Mouse (Mus musculus) c-Kit-positive CD71-positive TER-119-positive erythroid progenitor cells, embryonic 14.5 days (primary cell): ENCODE data around the gene Cfap206.
A peak's percentile ranks its signal among the peaks of the same experiment; 100 is the strongest.
"Not testable (repeated sequence)": the region's sequence is repeated elsewhere in the genome, so short reads cannot be mapped to it uniquely, and the experiment has no call there.

Experiments
- DNase-seq: peaks from one replicate; pipeline ENCODE4 v3.0.0-alpha.2; 2013; ENCODE audit warnings: low spot score

Cfap206 gene

DNA sequence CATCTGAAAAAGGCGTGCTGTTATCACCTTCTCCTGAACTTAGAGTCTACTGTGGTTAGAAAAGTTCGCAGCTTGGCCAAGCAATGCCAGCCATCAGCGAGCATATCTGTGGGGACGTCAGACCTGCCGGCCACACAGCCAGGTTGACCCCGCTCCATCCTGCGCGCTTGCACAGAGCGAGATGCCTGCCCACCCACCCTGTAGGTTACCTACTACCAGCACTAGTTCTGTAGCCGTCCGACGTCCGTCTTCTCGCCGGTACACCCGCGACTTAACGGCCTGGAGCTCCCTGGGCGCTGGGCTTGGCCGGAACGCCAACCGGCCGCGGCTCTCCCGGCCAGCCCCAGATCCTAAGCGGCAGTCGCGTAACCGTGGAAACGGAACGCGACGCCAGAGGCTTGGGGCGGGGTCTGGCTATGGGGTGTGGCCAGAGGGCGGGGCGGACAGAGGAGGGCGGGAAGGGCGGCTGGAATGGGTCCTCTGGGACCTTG is at the start of gene Cfap206:
TSS of gene Cfap206 (minus strand) at position 356 of the 491 bp plus-strand sequence.
- DNase-seq = peak; percentile 39

GRCm38 (mm10) chr4:34777677-34778527 is 47.9 kb upstream of the Cfap206 start, which contains the start of gene Smim8:
TSS of gene Smim8 (minus strand) at chr4:34778423.
- DNase-seq = peak; percentile 87

- DNase-seq = no peak
Observed at GRCm38 (mm10) chr4:34771652-34772371, 41.8 kb upstream of the Cfap206 start.

DNA sequence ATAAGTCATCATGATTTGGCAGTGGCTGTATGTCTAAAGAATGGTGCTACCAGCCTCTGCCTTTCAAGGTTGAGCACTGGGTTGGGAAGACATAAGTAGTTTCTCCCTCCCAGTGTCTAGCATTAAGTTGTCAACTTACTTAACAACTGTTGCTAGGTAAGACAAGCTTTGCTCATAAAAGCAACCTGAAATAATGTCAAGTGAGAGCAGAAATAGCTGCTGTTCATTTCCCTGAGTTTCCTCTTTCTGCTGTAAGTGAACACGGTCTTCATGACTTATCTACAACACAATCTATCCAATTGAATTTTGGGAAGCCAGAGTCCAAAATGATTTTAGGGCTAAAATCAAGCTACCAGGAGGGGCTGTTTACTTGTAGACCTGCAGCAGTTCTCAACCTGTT is 26.2 kb upstream of the Cfap206 start, which contains the start of gene Gm136:
TSS of gene Gm136 (minus strand) at position 101 of the 400 bp plus-strand sequence.
- DNase-seq = no peak

- no peak for DNase-seq
Observed at GRCm38 (mm10) chr4:34749236-34749635, 19.2 kb upstream of the Cfap206 start.

DNA sequence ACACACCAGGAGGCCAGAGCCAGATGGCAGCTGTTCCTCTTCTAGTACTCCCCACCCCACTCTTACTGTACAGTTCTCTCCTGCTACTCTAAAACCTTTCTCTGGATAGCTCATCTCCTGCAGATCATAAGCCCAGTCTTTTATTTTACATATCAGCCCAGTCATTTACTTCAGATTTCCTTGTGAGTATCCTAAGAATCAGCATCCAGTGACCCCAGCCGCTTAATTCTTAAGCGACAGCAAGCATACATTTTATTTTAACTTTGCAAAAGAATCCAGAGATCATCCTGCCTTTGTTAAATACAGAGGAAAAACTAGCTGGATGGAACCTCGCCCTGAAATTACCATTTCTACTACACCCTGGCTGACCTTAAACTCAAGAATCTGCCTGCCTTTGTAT is 4.5 kb upstream of the Cfap206 start:
- DNase-seq = no peak

DNA sequence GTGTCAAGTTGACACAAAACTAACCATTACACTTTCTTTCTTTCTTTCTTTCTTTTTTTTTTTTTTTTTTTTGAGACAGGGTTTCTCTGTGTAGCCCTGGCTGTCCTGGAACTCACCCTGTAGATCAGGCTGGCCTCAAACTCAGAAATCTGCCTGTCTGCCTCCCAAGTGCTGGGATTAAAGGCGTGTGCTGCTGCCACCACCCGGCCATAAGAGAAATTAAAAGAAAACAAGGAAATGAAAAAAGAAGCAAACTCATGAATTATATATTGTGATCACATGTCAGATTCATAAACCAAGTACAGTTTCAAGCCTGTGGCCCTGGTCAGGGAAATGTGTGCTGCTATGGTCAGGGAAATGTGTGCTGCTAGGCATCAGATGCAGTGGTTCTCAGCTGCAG is 3.4 kb upstream of the Cfap206 start:
- not testable (repeated sequence) for DNase-seq

GRCm38 (mm10) chr4:34725710-34726109 is 4.3 kb downstream of the Cfap206 start:
- not testable (repeated sequence) for DNase-seq

GRCm38 (mm10) chr4:34724306-34724705 is 5.7 kb downstream of the Cfap206 start:
- no peak for DNase-seq

GRCm38 (mm10) chr4:34723186-34723585 is 6.8 kb downstream of the Cfap206 start:
- no peak for DNase-seq

DNA sequence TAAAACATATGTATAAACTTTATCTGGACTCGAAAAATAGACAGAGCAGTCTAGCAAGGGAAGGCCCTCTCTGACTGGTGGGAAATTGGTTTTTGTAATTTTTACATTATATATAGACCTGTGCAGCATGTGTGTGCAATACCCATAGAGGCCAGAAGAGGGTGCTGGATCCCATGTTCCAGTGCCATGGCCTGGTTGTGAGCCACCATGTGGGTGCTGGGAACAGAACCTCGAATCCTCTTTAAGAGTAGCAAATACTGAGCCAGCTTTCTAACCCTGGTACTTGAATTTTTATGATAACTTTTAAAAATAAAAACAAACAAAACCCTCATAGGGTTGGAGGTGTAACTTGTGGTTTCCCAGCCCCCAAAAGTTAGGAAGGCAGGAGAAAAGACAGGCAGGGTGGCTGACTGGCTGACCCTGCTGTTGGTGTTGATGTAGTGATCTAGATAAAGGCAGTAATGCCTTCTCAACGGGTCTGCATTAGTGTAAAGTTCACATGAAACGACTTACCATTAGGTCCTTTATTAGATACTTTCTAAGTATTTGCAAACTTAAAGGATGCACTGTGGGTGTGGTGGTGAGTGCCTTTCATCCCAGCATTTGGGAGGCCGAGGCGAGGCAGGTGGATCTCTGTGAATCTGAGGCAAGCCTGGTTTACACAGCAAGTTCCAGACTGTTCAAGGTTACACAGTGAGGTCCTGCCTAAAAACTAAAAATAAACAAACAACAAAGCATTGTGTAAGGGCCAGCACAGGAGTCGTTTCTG is 9.7 kb downstream of the Cfap206 start:
- no peak for DNase-seq

- no peak for DNase-seq
Observed at GRCm38 (mm10) chr4:34719421-34719820, 10.6 kb downstream of the Cfap206 start.

- DNase-seq = no peak
Observed at GRCm38 (mm10) chr4:34715062-34715461, 14.9 kb downstream of the Cfap206 start.

DNA sequence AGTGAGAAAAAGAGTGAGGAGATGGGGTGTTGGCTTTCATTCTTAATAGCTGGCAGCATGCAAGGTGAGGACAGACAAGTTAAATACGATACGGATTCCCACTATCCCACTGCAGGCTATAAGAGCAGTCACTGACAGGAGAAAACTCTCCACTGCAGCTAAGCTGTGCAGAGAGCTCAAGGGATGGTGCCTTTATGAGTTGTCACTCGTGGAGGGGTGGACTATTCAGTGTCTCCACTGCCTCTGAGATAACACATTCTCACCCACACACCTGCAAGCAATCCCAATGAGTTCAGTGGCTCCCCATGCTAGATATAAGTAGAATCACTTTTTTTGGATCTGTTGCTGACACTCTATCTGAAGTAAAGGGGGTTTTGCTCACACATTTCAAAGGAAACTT is 21.9 kb downstream of the Cfap206 start:
- no peak for DNase-seq

DNA sequence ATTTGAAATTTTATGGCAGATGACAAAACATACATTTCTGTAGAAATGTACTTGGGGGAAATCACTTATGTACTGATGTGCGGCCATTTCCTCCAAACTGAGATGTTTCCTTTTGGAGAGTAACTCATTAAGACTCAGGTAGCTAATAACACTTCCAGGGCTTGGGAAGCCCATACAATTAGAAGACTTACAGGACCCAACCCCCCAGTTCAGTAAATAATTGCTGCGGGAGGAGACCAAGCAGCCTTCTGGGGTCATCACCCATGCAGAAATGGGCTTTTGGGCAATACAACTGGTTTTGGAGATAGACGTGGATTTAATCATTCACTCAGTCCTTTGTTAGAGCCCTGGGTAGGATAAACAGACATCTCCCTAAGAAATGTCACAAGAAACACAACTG is 22.8 kb downstream of the Cfap206 start:
- no peak for DNase-seq

DNA sequence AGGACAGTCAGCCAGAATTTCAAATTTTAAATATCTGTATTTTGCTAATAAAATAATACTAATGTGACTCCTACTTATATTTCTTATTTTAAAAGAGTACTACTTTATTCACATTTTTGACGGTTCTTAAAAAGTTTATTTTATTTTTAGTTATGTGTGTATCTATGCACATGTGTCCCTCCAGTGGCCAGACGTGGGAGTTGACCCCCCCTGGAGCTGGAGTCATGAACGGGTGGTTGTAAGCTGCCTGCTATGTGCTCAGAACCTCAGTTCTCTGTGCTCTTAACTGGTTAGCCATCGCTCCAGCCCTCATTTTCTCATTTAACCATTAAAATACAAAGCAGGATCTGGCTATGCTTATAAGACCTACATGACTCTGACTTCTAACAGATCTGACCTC is 27.0 kb downstream of the Cfap206 start:
- DNase-seq = no peak

GRCm38 (mm10) chr4:34702231-34702630 is 27.8 kb downstream of the Cfap206 start:
- DNase-seq = no peak

GRCm38 (mm10) chr4:34701528-34701927 is 28.5 kb downstream of the Cfap206 start:
- DNase-seq = peak; percentile 53

DNA sequence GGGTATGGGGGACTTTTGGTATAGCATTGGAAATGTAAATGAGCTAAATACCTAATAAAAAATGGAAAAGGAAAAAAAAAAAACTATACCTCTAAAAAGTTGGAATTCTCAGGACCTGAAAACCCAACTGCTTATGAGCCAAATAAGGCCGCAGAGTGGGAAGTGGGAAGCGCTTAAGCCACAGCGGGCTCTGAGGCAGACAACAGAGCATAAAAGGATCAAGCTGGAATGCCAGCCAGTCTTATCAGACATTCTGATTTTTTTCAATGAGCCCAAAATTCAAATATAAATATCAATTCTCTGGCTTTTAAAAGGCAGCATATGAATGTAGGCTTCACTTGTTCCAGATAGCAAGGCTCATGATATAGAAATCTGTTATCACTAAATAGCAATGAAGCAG is 42.0 kb downstream of the Cfap206 start:
- no peak for DNase-seq

GRCm38 (mm10) chr4:34686874-34687567 is 43.0 kb downstream of the Cfap206 start, which contains the start of gene Slc35a1:
TSS of gene Slc35a1 (minus strand) at chr4:34687438.
- peak; percentile 82 for DNase-seq

GRCm38 (mm10) chr4:34680530-34680929 is 49.5 kb downstream of the Cfap206 start:
- no peak for DNase-seq
